In the genomic region with DNA sequence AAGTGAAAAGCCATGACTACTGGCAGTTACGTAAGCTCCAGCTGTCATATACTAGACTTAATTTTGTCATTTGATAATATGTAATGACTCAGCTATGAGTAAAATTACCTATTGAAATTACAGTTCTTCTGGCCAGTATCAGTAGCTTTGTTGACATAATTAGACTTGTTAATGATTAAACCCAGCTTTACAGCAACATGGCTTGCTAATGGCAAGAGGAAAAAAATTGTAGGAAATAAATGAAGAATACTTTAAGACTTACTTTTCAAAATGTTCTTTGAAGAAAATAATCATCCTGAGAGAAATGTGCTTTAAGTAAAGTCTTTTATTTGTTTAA, we compare ENCODE assay signal across 30 mouse cellular contexts. TPM values are rescaled to one million over a fixed set of nuclear protein-coding genes. Genes with fewer than 3 reads are reported as not detected.
DNase-seq lines count a peak whose midpoint lies in the region; ATAC-seq and TF ChIP-seq lines count a peak whose summit lies in the region.
"Had no signal": no experiment of that assay in that cellular context is flagged by ENCODE, and none has a peak within 500 bp of the region (broad histone marks: within the 10 kb centered on the region; RNA-seq: fewer than 3 reads in every experiment).

No protein-coding gene starts in this region.

- no peak for TF ChIP-seq CTCF in bone marrow macrophage, adult 2 months (IDR thresholded peaks at IDR 0.05; ENCODE audit: low read depth, low read length)
- TF ChIP-seq CTCF in intestine, postnatal 0 days (IDR thresholded peaks at IDR 0.05; ENCODE audit: low read depth): no peak

- peak; percentile 56 for ATAC-seq in intestine, embryonic 15.5 days
- ATAC-seq in intestine, postnatal 0 days: peak; percentile 53
- ATAC-seq in stomach, embryonic 16.5 days (ENCODE audit: insufficient read depth, low FRiP score): peak; percentile 53; the same call in 1 of the 2 replicates
- ATAC-seq: activated CD4-positive, CD25-positive, alpha-beta regulatory T cell, adult 4 months; forebrain, embryonic 14.5 days; forebrain, embryonic 16.5 days; Patski had no signal

- peaks cover 37% of the 10 kb centered on the region for H3K4me1 ChIP-seq in bone marrow macrophage, adult 2 months (ENCODE audit: control insufficient read depth, insufficient read depth, low read length)
- no peaks in the 10 kb centered on the region for H3K4me1 ChIP-seq in intestine, embryonic 15.5 days (replicated peaks)
- H3K4me1 ChIP-seq in intestine, postnatal 0 days (replicated peaks; ENCODE audit: control insufficient read depth, insufficient read depth, low read length): no peaks in the 10 kb centered on the region
- H3K4me1 ChIP-seq in stomach, embryonic 16.5 days (ENCODE audit: control insufficient read depth, insufficient read depth, low read length): no peaks in the 10 kb centered on the region
- H3K4me1 ChIP-seq: embryonic facial prominence, embryonic 13.5 days; embryonic facial prominence, embryonic 15.5 days; forebrain, embryonic 10.5 days; forebrain, embryonic 12.5 days had no signal

- no peaks in the 10 kb centered on the region for H3K36me3 ChIP-seq in intestine, embryonic 15.5 days
- H3K36me3 ChIP-seq in intestine, postnatal 0 days (ENCODE audit: control insufficient read depth, insufficient read depth): no peaks in the 10 kb centered on the region
- no peaks in the 10 kb centered on the region for H3K36me3 ChIP-seq in stomach, embryonic 16.5 days (ENCODE audit: control insufficient read depth, insufficient read depth, low read length)
- H3K36me3 ChIP-seq: embryonic facial prominence, embryonic 13.5 days; embryonic facial prominence, embryonic 15.5 days; forebrain, embryonic 10.5 days; forebrain, embryonic 12.5 days had no signal

- no peak overlapping the region for H3K9ac ChIP-seq in intestine, embryonic 15.5 days
- H3K9ac ChIP-seq in intestine, postnatal 0 days (ENCODE audit: low read depth, low read length): no peak overlapping the region
- H3K9ac ChIP-seq in stomach, embryonic 16.5 days (ENCODE audit: low read length): no peak overlapping the region
- H3K9ac ChIP-seq: embryonic facial prominence, embryonic 13.5 days; embryonic facial prominence, embryonic 15.5 days; forebrain, embryonic 12.5 days had no signal

- intact Hi-C loops in left cerebral cortex, postnatal 36 days (cut with DNase I): no loop called here

- TF ChIP-seq POLR2A in bone marrow macrophage, adult 2 months (IDR thresholded peaks at IDR 0.05; ENCODE audit: borderline replicate concordance, low read depth, low read length): no peak

- H3K4me3 ChIP-seq in bone marrow macrophage, adult 2 months (ENCODE audit: insufficient read depth, low read length): no peak overlapping the region
- no peak overlapping the region for H3K4me3 ChIP-seq in intestine, embryonic 15.5 days (replicated peaks)
- H3K4me3 ChIP-seq in intestine, postnatal 0 days (ENCODE audit: low read depth, low read length): no peak overlapping the region
- H3K4me3 ChIP-seq in stomach, embryonic 16.5 days (replicated peaks; ENCODE audit: low read length): no peak overlapping the region
- H3K4me3 ChIP-seq: embryonic facial prominence, embryonic 13.5 days; embryonic facial prominence, embryonic 15.5 days; erythroblast, embryonic 14.5 days; forebrain, embryonic 10.5 days; forebrain, embryonic 12.5 days had no signal

- no peaks in the 10 kb centered on the region for H3K9me3 ChIP-seq in intestine, embryonic 15.5 days
- H3K9me3 ChIP-seq in intestine, postnatal 0 days (ENCODE audit: control insufficient read depth): no peaks in the 10 kb centered on the region
- no peaks in the 10 kb centered on the region for H3K9me3 ChIP-seq in stomach, embryonic 16.5 days (replicated peaks; ENCODE audit: control insufficient read depth, low read length)
- H3K9me3 ChIP-seq: embryonic facial prominence, embryonic 13.5 days; embryonic facial prominence, embryonic 15.5 days; forebrain, embryonic 10.5 days; forebrain, embryonic 12.5 days had no signal

- DNase-seq in c-Kit-positive CD71-positive TER-119-positive erythroid progenitor cells, embryonic 14.5 days (ENCODE audit: low spot score): no peak
- DNase-seq in kidney, postnatal 14 days: no peak
- DNase-seq in left cerebral cortex, postnatal 36 days (ENCODE audit: low spot score in 2 of 2): no peak
- no peak for DNase-seq in heart, adult 11 months
- DNase-seq: adrenal gland, postnatal 10 days; adrenal gland, postnatal 25 days; cerebellum, adult 11 months; cerebellum, adult 8-10 months; cerebellum, adult 9-11 months; embryo, embryonic 11 days had no signal

- H3K4me2 ChIP-seq in intestine, embryonic 15.5 days (replicated peaks): 0 out of 2 replicates have a peak overlapping the region, but pooled peaks have one; percentile 3
- no peak overlapping the region for H3K4me2 ChIP-seq in intestine, postnatal 0 days (replicated peaks; ENCODE audit: low read depth)
- H3K4me2 ChIP-seq in stomach, embryonic 16.5 days (ENCODE audit: low read depth, low read length): no peak overlapping the region
- H3K4me2 ChIP-seq: embryonic facial prominence, embryonic 13.5 days; embryonic facial prominence, embryonic 15.5 days; forebrain, embryonic 12.5 days had no signal

- no peaks in the 10 kb centered on the region for H3K27me3 ChIP-seq in intestine, embryonic 15.5 days (replicated peaks)
- no peaks in the 10 kb centered on the region for H3K27me3 ChIP-seq in intestine, postnatal 0 days (replicated peaks; ENCODE audit: control insufficient read depth, insufficient read depth, low read length)
- H3K27me3 ChIP-seq in stomach, embryonic 16.5 days (ENCODE audit: control insufficient read depth, insufficient read depth, low read length): no peaks in the 10 kb centered on the region
- H3K27me3 ChIP-seq: embryonic facial prominence, embryonic 13.5 days; embryonic facial prominence, embryonic 15.5 days; Patski had no signal

- WGBS in intestine, embryonic 15.5 days: 58% methylated on average over 1 of the region's 1 CpGs
- 35% methylated on average over 1 of the region's 1 CpGs for WGBS in intestine, postnatal 0 days
- 57% methylated on average over 1 of the region's 1 CpGs for WGBS in stomach, embryonic 16.5 days

- H3K27ac ChIP-seq in bone marrow macrophage, adult 2 months (ENCODE audit: insufficient read depth, low read depth, low read length): peak overlapping the region; percentile 92
- H3K27ac ChIP-seq in intestine, embryonic 15.5 days: 0 out of 2 replicates have a peak overlapping the region, but pooled peaks have one; percentile 36
- no peak overlapping the region for H3K27ac ChIP-seq in intestine, postnatal 0 days (ENCODE audit: low read depth, low read length)
- no peak overlapping the region for H3K27ac ChIP-seq in stomach, embryonic 16.5 days (ENCODE audit: low read length)
- H3K27ac ChIP-seq: embryonic facial prominence, embryonic 13.5 days; embryonic facial prominence, embryonic 15.5 days; forebrain, embryonic 10.5 days; forebrain, embryonic 12.5 days had no signal

RNA-seq across cellular contexts. Expression of a gene that starts 4.6 kb away (rescaled TPM):
- polyA plus RNA-seq in bone marrow macrophage, adult 2 months (2012; ENCODE audit: insufficient read depth, insufficient read length, missing spikeins): 4.3 TPM in 2 replicates
- 179 and 192 TPM in 2 replicates for polyA plus RNA-seq in intestine, embryonic 15.5 days (2015; fragmentation: Nextera tagmentation; extraction: Ambion mirVana)
- polyA plus RNA-seq in intestine, postnatal 0 days (2015; fragmentation: Nextera tagmentation; extraction: Ambion mirVana): 398 and 402 TPM in 2 replicates
- polyA plus RNA-seq in stomach, embryonic 16.5 days (2015; fragmentation: Nextera tagmentation; extraction: Ambion mirVana): 58.3 and 60.0 TPM in 2 replicates
- total RNA-seq in left cerebral cortex, postnatal 36 days (2021): not detected
- total RNA-seq: adrenal gland, adult 18-20 months; adrenal gland, postnatal 25 days; common myeloid progenitor, adult 5-6 weeks had no signal
- polyA plus RNA-seq: C2C12; embryonic facial prominence, embryonic 11.5 days; embryonic facial prominence, embryonic 15.5 days; erythroblast, embryonic 14.5 days had no signal

RNA-seq across cellular contexts. Expression of a gene that starts 14.0 kb away (rescaled TPM):
- polyA plus RNA-seq in bone marrow macrophage, adult 2 months (2012; ENCODE audit: insufficient read depth, insufficient read length, missing spikeins): not detected in 2 replicates
- polyA plus RNA-seq in intestine, embryonic 15.5 days (2015; fragmentation: Nextera tagmentation; extraction: Ambion mirVana): 0.60 and 0.80 TPM in 2 replicates
- 0.25 and 0.31 TPM in 2 replicates for polyA plus RNA-seq in intestine, postnatal 0 days (2015; fragmentation: Nextera tagmentation; extraction: Ambion mirVana)
- 0.36 and 0.92 TPM in 2 replicates for polyA plus RNA-seq in stomach, embryonic 16.5 days (2015; fragmentation: Nextera tagmentation; extraction: Ambion mirVana)
- not detected for total RNA-seq in left cerebral cortex, postnatal 36 days (2021)
- total RNA-seq: adrenal gland, adult 18-20 months; adrenal gland, postnatal 25 days; common myeloid progenitor, adult 5-6 weeks; ES-E14; MEL had no signal
- polyA plus RNA-seq: activated CD4-positive, CD25-positive, alpha-beta regulatory T cell, adult 4 months; C2C12; embryonic facial prominence, embryonic 13.5 days; erythroblast, embryonic 14.5 days; forebrain, embryonic 12.5 days; forebrain, embryonic 16.5 days; Patski had no signal

RNA-seq across cellular contexts. Expression of a gene that starts 18.6 kb away (rescaled TPM):
- polyA plus RNA-seq in bone marrow macrophage, adult 2 months (2012; ENCODE audit: insufficient read depth, insufficient read length, missing spikeins): not detected in 2 replicates
- polyA plus RNA-seq in intestine, embryonic 15.5 days (2015; fragmentation: Nextera tagmentation; extraction: Ambion mirVana): 1.5 and 2.2 TPM in 2 replicates
- polyA plus RNA-seq in intestine, postnatal 0 days (2015; fragmentation: Nextera tagmentation; extraction: Ambion mirVana): 0.30 and 0.82 TPM in 2 replicates
- polyA plus RNA-seq in stomach, embryonic 16.5 days (2015; fragmentation: Nextera tagmentation; extraction: Ambion mirVana): 1.9 and 2.0 TPM in 2 replicates
- not detected for total RNA-seq in left cerebral cortex, postnatal 36 days (2021)
- total RNA-seq: adrenal gland, adult 18-20 months; adrenal gland, postnatal 25 days; common myeloid progenitor, adult 5-6 weeks; MEL had no signal
- polyA plus RNA-seq: activated CD4-positive, CD25-positive, alpha-beta regulatory T cell, adult 4 months; C2C12; embryonic facial prominence, embryonic 11.5 days; embryonic facial prominence, embryonic 13.5 days; erythroblast, embryonic 14.5 days; forebrain, embryonic 12.5 days; Patski had no signal

RNA-seq across cellular contexts. Expression of a gene that starts 24.7 kb away (rescaled TPM):
- polyA plus RNA-seq in bone marrow macrophage, adult 2 months (2012; ENCODE audit: insufficient read depth, insufficient read length, missing spikeins): 141 and 151 TPM in 2 replicates
- 646 and 704 TPM in 2 replicates for polyA plus RNA-seq in intestine, embryonic 15.5 days (2015; fragmentation: Nextera tagmentation; extraction: Ambion mirVana)
- 462 and 489 TPM in 2 replicates for polyA plus RNA-seq in intestine, postnatal 0 days (2015; fragmentation: Nextera tagmentation; extraction: Ambion mirVana)
- polyA plus RNA-seq in stomach, embryonic 16.5 days (2015; fragmentation: Nextera tagmentation; extraction: Ambion mirVana): 614 and 657 TPM in 2 replicates
- 100 to 1,000 TPM; 164 to 187 TPM for total RNA-seq in left cerebral cortex, postnatal 36 days (2021)

RNA-seq across cellular contexts. Expression of a gene that starts 32.3 kb away (rescaled TPM):
- not detected in 2 replicates for polyA plus RNA-seq in bone marrow macrophage, adult 2 months (2012; ENCODE audit: insufficient read depth, insufficient read length, missing spikeins)
- not detected in 2 replicates for polyA plus RNA-seq in intestine, embryonic 15.5 days (2015; fragmentation: Nextera tagmentation; extraction: Ambion mirVana)
- not detected in 2 replicates for polyA plus RNA-seq in intestine, postnatal 0 days (2015; fragmentation: Nextera tagmentation; extraction: Ambion mirVana)
- polyA plus RNA-seq in stomach, embryonic 16.5 days (2015; fragmentation: Nextera tagmentation; extraction: Ambion mirVana): not detected in 2 replicates
- total RNA-seq in left cerebral cortex, postnatal 36 days (2021): not detected
- total RNA-seq: adrenal gland, adult 18-20 months; adrenal gland, postnatal 10 days; adrenal gland, postnatal 25 days; adrenal gland, postnatal 4 days; common myeloid progenitor, adult 5-6 weeks; ES-E14; MEL had no signal
- polyA plus RNA-seq: activated CD4-positive, CD25-positive, alpha-beta regulatory T cell, adult 4 months; C2C12; embryonic facial prominence, embryonic 11.5 days; embryonic facial prominence, embryonic 13.5 days; erythroblast, embryonic 14.5 days; forebrain, embryonic 10.5 days; forebrain, embryonic 12.5 days; forebrain, embryonic 14.5 days; forebrain, embryonic 16.5 days; Patski had no signal

Comparison
In these comparisons a context has a peak if more than half of its experiments do, and no peak if none do; other contexts are left out.
1. H3K27ac ChIP-seq: peak in bone marrow macrophage, adult 2 months (single experiment) and intestine, embryonic 15.5 days (single experiment); none in intestine, postnatal 0 days (single experiment) and stomach, embryonic 16.5 days (single experiment).
2. RNA of a gene that starts 4.6 kb away (polyA plus RNA-seq): 398 to 402 TPM in intestine, postnatal 0 days, 179 to 192 TPM in intestine, embryonic 15.5 days and 58.3 to 60.0 TPM in stomach, embryonic 16.5 days; 4.3 TPM in bone marrow macrophage, adult 2 months; every median in the first group is over 10 times any median in the second.
3. Peak in every context shown above with its lines, with median percentiles within 50 percentile points of each other: ATAC-seq.